Mouse (Mus musculus): ENCODE measurements around the gene Hs3st6. TPM values are rescaled to one million over a fixed set of nuclear protein-coding genes. Genes with fewer than 3 reads are reported as not detected.

Hs3st6 gene
- polyA plus RNA-seq, 1 experiment from 2014 or later = 0.50 TPM

DNA sequence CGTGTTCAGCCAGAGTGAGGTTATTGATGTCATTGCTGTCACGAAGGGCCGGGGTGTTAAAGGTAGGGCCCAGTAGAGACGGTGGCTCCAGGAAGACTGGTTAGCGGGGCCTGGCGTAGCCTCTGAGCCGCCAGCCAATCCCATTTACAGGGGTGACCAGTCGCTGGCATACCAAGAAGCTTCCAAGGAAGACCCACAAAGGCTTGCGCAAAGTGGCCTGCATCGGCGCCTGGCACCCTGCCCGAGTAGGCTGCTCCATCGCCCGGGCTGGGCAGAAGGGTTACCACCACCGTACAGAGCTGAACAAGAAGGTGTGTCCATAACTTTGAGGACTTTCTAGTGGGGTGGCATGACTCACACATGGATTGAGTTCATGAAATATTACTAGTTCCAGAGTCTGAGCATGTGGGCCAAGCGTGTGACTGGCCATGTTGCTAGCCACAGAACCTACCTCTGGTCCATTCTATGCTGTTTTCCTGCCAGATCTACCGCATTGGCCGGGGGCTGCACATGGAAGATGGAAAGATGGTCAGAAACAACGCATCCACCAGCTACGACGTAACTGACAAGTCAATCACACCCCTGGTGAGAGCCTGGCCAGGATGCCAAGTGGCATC, 19.2 kb upstream of the Hs3st6 start:
- peaks cover 15% of the 10 kb centered on the region; the same call in 1 of the 2 replicates for H3K27me3 ChIP-seq (ENCODE audit: poor library complexity, severe bottlenecking)
- H3K36me3 ChIP-seq (replicated peaks) = no peaks in the 10 kb centered on the region
- DNase-seq (ENCODE audit: extremely low spot score, low spot score) = no peak
- H3K4me3 ChIP-seq = no peak overlapping the region
- H3K9me3 ChIP-seq = no peaks in the 10 kb centered on the region
- 90% methylated on average over 21 of the region's 21 CpGs for WGBS
- H3K27ac ChIP-seq = no peak overlapping the region
- H3K4me1 ChIP-seq = peaks cover 26% of the 10 kb centered on the region

DNA sequence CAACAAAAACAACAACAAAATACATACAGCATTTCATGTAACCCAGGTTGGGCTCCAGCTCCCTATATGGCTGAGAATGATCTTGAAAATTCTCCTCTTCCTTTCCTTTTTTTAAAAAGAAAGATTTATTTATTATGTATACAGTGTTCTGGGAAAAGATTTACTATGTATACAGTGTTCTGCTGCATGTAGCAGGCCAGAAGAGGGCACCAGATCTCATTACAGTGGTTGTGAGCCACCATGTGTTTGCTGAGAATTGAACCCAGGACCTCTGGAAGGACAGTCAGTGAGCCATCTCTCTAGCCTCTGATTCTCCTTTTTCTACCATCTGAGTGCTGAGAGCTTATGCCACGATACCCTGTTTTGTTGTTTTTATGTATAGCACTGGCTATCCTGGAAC, 18.3 kb upstream of the Hs3st6 start:
- Histone ChIP-seq H3K36me3 (replicated peaks) (no peaks in the 10 kb centered on the region), H3K27me3 (ENCODE audit: poor library complexity, severe bottlenecking) (peaks cover 15% of the 10 kb centered on the region; the same call in 1 of the 2 replicates), H3K4me1 (peaks cover 26% of the 10 kb centered on the region), H3K27ac (no peak overlapping the region), H3K9me3 (no peaks in the 10 kb centered on the region), H3K4me3 (no peak overlapping the region)
- no peak for DNase-seq (ENCODE audit: extremely low spot score, low spot score)
- 78% methylated on average over 1 of the region's 1 CpGs for WGBS

DNA sequence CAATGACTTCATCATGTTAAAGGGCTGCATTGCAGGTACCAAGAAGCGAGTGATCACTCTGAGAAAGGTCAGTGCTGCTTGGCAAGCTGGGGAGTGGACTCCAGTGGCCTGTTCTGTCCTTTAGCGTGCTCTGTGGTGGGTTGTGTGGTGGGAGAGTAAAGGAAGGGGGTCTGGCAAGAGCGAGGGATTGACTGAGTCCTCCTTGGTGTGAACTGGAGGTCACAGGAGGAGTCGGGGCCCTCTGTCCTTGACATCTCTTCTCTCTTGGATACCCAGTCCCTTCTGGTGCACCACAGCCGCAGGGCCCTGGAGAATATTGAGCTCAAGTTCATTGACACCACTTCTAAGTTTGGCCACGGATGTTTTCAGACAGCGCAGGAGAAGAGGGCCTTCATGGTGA, 17.3 kb upstream of the Hs3st6 start:
- Histone ChIP-seq H3K4me1 (peaks cover 26% of the 10 kb centered on the region), H3K4me3 (peak overlapping the region; percentile 75; the same call in 1 of the 2 replicates), H3K27me3 (ENCODE audit: poor library complexity, severe bottlenecking) (peaks cover 15% of the 10 kb centered on the region; the same call in 1 of the 2 replicates), H3K9me3 (no peaks in the 10 kb centered on the region), H3K36me3 (replicated peaks) (no peaks in the 10 kb centered on the region), H3K27ac (peak overlapping the region; percentile 83)
- WGBS = 88% methylated on average over 7 of the region's 7 CpGs
- DNase-seq (ENCODE audit: extremely low spot score, low spot score) = no peak

DNA sequence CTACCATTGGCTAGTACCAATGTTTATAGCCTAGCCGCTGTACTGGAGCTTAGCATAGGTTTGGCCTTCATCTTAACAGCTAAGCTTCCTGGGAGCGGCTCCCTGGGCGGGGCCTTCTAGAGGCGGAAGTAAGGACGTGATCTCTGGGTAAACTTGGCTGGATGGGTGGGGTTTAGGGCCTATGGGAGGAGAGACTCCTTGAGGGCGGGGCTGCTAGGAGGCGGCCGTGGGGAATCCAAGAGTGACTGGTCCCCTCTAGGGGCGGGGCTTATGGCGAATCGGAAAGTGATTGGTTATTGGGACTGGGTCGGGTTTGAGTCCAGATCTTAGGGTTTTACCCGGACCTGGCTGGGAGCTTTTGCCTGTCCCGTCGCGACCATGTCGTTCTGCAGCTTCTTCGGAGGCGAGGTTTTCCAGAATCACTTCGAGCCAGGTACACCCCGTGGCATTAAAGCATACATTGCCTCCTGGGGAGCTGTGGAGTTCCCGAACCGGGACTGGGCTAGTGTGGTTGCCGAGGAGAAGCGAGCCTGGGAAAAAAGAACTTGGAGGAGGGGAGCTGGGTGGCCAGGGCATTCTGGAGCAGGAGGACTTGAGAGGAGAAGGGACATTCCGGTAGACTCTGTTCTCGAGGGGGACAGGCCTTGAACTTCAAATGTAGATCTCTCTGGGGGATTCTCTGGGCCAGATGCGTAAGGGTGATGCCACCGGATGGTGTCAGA, 16.3 kb upstream of the Hs3st6 start, which contains the start of gene Msrb1:
Gene Msrb1 (plus strand): TSS at position 313 of the 722 bp plus-strand sequence.
- WGBS = 2% methylated on average over 29 of the region's 29 CpGs
- Histone ChIP-seq H3K36me3 (replicated peaks) (no peaks in the 10 kb centered on the region), H3K27me3 (ENCODE audit: poor library complexity, severe bottlenecking) (peaks cover 15% of the 10 kb centered on the region; the same call in 1 of the 2 replicates), H3K9me3 (no peaks in the 10 kb centered on the region), H3K27ac (peak within 1 kb of the TSS; percentile 83), H3K4me3 (peak within 1 kb of the TSS; percentile 75), H3K4me1 (peaks cover 26% of the 10 kb centered on the region)
- DNase-seq (ENCODE audit: extremely low spot score, low spot score) = peak; percentile 95

DNA sequence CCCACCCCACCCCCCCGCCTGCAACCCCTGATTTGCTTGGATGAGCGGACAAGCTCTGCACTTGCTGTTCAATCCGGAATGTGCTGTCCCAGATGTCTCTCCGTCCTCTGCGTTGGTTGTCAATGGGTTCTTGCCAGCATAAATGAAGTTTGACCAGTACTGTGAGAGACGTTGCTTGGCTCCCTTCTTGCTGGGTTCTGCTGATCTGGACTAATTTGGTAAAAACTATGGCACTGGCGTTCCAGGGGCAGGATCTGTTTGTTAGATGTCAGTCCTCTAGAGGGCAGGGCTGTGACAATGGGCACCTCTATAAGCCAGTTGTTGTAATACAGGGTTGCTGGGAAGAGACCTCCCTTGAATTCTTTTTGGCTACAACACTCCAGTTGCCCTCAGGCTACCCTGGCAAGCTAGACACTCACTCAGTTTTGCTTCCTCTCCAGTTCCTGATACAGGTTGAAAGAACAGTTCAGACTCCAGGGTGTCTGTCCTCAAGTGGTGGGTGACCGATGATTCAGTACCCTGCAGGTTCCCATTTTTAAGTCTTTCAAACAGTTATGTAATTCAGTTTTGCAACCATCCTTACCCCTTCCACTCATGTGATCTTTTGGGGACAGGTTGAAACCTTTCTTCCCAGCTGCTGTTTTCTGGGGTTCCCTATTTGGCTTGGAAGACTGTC, 15.5 kb upstream of the Hs3st6 start:
- Histone ChIP-seq H3K4me3 (peak overlapping the region; percentile 75), H3K27me3 (ENCODE audit: poor library complexity, severe bottlenecking) (peaks cover 10% of the 10 kb centered on the region; the same call in 1 of the 2 replicates), H3K27ac (peak overlapping the region; percentile 83; the same call in 1 of the 2 replicates), H3K9me3 (no peaks in the 10 kb centered on the region), H3K36me3 (replicated peaks) (0 out of 2 replicates have a peak, but pooled peaks cover 5% of the 10 kb centered on the region), H3K4me1 (peaks cover 26% of the 10 kb centered on the region)
- WGBS = 26% methylated on average over 8 of the region's 8 CpGs
- no peak for DNase-seq (ENCODE audit: extremely low spot score, low spot score)

DNA sequence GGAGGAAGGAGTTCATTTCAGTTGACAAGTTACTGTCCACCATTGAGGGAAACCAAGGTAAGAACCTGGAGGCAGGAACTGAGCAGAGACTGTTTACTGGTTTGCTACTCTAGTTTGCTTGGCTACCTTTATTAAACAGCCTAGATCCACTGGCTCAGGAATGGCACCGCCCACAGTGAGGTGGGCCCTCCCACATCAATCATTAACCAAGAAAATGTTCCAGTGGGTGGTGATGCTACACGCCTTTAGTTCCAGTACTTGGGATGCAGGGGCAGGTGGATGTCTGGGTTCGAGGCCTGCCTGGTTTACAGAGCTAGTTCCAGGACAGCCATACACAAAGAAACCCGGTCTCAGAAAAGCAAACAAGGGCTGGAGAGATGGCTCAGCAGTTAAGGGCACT, 14.6 kb upstream of the Hs3st6 start:
- DNase-seq (ENCODE audit: extremely low spot score, low spot score) = no peak
- 87% methylated on average over 4 of the region's 4 CpGs for WGBS
- H3K36me3 ChIP-seq (replicated peaks) = 0 out of 2 replicates have a peak, but pooled peaks cover 5% of the 10 kb centered on the region
- no peaks in the 10 kb centered on the region for H3K9me3 ChIP-seq
- H3K27me3 ChIP-seq (ENCODE audit: poor library complexity, severe bottlenecking) = peaks cover 4% of the 10 kb centered on the region; the same call in 1 of the 2 replicates
- H3K27ac ChIP-seq = no peak overlapping the region
- peaks cover 26% of the 10 kb centered on the region for H3K4me1 ChIP-seq
- H3K4me3 ChIP-seq = no peak overlapping the region

DNA sequence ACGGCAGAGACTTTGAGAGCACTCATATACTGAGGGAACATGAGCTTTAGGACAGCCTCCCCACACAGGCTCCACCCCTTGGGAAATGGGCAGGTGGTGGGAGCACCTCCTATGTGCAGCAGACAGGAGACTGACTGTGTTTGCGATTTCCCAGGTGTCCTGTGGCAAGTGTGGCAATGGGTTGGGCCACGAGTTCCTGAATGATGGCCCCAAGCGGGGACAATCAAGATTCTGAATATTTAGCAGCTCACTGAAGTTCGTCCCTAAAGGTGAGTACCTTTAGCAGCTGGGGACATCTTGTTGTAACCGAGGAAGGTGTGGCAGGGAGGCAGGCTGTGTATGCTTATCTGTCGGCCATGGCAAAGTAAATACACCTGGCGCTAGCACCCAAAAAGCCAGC, 12.9 kb upstream of the Hs3st6 start:
- DNase-seq (ENCODE audit: extremely low spot score, low spot score) = no peak
- Histone ChIP-seq H3K27me3 (ENCODE audit: poor library complexity, severe bottlenecking) (no peaks in the 10 kb centered on the region), H3K4me3 (no peak overlapping the region), H3K9me3 (no peaks in the 10 kb centered on the region), H3K4me1 (peaks cover 26% of the 10 kb centered on the region), H3K27ac (no peak overlapping the region), H3K36me3 (replicated peaks) (0 out of 2 replicates have a peak, but pooled peaks cover 5% of the 10 kb centered on the region)
- 87% methylated on average over 8 of the region's 8 CpGs for WGBS

DNA sequence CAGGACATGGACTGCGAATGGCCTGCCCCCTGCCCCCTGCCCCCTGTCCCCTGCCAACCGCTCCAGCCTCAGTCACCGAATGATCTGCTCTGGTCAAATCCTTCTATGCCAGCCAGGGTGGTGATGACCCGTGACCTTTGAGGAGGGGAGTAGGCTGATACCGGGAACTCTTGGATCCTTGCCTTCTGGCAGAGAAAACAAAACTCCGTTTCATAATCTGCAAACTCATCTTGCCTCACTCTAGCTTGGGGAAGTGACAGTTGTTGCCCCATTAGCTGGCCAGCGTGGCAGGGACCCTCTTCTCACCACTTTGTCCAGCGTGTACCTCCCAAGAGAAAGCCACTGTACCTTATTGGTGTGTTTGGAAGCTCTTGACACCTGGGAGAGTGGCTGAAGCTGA, 10.5 kb upstream of the Hs3st6 start:
- peaks cover 12% of the 10 kb centered on the region; the same call in 1 of the 2 replicates for H3K27me3 ChIP-seq (ENCODE audit: poor library complexity, severe bottlenecking)
- H3K4me3 ChIP-seq = no peak overlapping the region
- WGBS = 82% methylated on average over 8 of the region's 8 CpGs
- 0 out of 2 replicates have a peak, but pooled peaks cover 5% of the 10 kb centered on the region for H3K36me3 ChIP-seq (replicated peaks)
- DNase-seq (ENCODE audit: extremely low spot score, low spot score) = no peak
- no peaks in the 10 kb centered on the region for H3K9me3 ChIP-seq
- no peak overlapping the region for H3K27ac ChIP-seq
- H3K4me1 ChIP-seq = peaks cover 14% of the 10 kb centered on the region

DNA sequence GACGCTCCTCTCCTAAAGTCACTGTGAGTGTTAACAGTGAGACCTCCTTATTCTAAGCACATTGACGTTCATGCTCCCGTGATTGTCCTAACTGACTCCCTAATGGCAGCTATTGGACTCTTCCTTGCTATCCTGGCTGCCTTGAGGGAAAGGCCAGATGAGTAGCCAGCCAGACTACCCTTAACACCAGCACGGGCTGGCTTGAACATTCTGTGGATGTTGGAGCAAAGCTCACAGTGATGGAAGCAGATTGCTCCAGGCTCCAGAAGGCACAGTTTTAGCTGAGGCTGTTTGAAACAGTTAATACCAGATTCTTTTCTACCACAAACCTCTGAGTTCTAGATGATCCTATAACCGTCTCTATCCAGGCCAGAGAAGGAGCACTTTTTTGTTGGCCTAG, 8.9 kb upstream of the Hs3st6 start:
- Histone ChIP-seq H3K36me3 (replicated peaks) (0 out of 2 replicates have a peak, but pooled peaks cover 5% of the 10 kb centered on the region), H3K4me3 (no peak overlapping the region), H3K9me3 (no peaks in the 10 kb centered on the region), H3K4me1 (peaks cover 8% of the 10 kb centered on the region; the same call in 1 of the 2 replicates), H3K27me3 (ENCODE audit: poor library complexity, severe bottlenecking) (peaks cover 19% of the 10 kb centered on the region), H3K27ac (no peak overlapping the region)
- WGBS = 80% methylated on average over 5 of the region's 5 CpGs
- DNase-seq (ENCODE audit: extremely low spot score, low spot score) = no peak

DNA sequence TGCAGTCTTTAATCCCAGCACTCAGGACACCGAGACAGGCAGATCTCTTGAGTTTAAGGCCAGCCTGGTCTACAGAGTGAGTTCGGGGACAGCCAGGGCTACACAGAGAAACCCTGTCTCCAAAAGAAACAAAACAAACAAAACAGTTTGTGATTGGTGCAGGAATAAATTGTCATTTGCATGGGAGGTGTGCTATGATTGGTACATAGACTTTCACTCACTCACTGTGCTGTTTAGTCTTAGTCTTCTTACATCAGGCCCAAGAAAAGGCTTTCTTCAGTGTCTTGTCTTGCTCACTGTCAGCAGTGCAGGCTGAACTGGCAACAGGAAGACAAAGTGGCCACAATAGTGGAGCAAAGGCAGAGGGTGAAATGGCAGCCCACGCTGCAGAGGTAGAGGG, 8.4 kb upstream of the Hs3st6 start:
- H3K27ac ChIP-seq = no peak overlapping the region
- H3K36me3 ChIP-seq (replicated peaks) = 0 out of 2 replicates have a peak, but pooled peaks cover 5% of the 10 kb centered on the region
- DNase-seq (ENCODE audit: extremely low spot score, low spot score) = no peak
- H3K9me3 ChIP-seq = no peaks in the 10 kb centered on the region
- peaks cover 8% of the 10 kb centered on the region; the same call in 1 of the 2 replicates for H3K4me1 ChIP-seq
- H3K4me3 ChIP-seq = no peak overlapping the region
- H3K27me3 ChIP-seq (ENCODE audit: poor library complexity, severe bottlenecking) = peaks cover 24% of the 10 kb centered on the region
- 73% methylated on average over 3 of the region's 3 CpGs for WGBS

DNA sequence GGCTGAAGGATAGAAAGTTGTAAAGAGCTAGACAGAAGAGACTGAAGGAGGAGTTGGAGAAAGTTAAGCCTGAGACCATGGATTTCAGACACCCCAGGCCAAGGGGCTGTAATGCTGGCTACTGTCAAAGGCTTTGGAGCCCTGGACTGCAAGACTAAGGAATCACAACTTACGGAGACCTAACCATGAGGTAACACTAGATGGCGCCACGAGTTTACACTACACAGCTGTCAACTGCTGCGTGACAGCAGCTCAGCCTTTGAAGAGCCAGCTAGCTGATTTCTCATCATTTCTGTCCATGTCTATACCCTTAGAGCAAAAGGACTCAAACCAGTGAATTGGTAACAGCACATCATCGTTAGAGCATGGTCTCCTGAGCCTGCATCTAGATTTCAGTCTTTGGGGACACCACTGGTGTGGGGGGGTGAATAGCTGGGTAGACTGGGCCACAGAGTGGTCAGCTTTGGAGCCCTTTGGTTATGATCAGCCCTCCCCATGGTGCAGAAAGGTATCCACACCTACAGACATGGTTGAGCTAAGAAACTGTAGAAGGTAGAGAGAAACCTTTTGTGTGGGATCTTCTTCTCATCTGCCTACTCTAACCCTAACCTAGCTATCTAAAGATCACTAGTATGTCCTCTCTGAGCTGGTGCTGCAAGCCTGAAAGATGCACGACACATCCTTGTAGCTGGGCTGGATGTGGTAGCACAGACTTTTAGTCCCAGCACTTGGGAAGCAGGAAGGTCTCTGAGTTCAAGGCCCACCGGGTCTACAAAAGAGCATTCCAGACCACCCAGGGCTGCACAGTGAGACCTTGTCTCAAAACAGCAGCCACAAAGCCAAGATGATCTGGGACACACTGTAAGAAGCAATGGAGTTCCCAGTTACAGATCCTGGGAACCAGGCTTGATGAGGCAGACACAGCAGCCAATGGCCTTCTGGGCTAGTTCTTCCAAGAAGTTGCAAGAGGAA, 7.0 kb upstream of the Hs3st6 start:
- H3K27me3 ChIP-seq (ENCODE audit: poor library complexity, severe bottlenecking) = peaks cover 37% of the 10 kb centered on the region
- H3K36me3 ChIP-seq (replicated peaks) = 0 out of 2 replicates have a peak, but pooled peaks cover 5% of the 10 kb centered on the region
- no peaks in the 10 kb centered on the region for H3K9me3 ChIP-seq
- no peak overlapping the region for H3K4me3 ChIP-seq
- H3K27ac ChIP-seq = no peak overlapping the region
- peak; percentile 77 for DNase-seq (ENCODE audit: extremely low spot score, low spot score)
- peaks cover 8% of the 10 kb centered on the region; the same call in 1 of the 2 replicates for H3K4me1 ChIP-seq
- 23% methylated on average over 7 of the region's 7 CpGs for WGBS
